Comparison of ENCODE assay signal across 8 mouse cellular contexts in genomic region chr13:62016168-62016502, GRCm38 (mm10).
DNase-seq lines count a peak whose midpoint lies in the region; ATAC-seq and TF ChIP-seq lines count a peak whose summit lies in the region.
"Not testable (repeated sequence)": the region's sequence is repeated elsewhere in the genome, so short reads cannot be mapped to it uniquely, and the experiment has no call there.

No protein-coding gene starts in this region.

- not testable (repeated sequence) for H3K4me1 ChIP-seq in bone marrow, adult 2 months (ENCODE audit: control insufficient read depth, insufficient read depth, low read length); heart, embryonic 11.5 days (ENCODE audit: control insufficient read depth, insufficient read depth, low read length); hindbrain, postnatal 0 days (ENCODE audit: insufficient read depth, low read length); limb, embryonic 10.5 days; lung, adult 2 months (ENCODE audit: control insufficient read depth, insufficient read depth, low read length); midbrain, embryonic 15.5 days; stomach, embryonic 16.5 days (ENCODE audit: control insufficient read depth, insufficient read depth, low read length)

- peak overlapping the region; percentile 77 for H3K4me3 ChIP-seq in bone marrow, adult 2 months (replicated peaks; ENCODE audit: control insufficient read depth, low read depth, low read length)
- peak overlapping the region; percentile 65 for H3K4me3 ChIP-seq in heart, embryonic 11.5 days (ENCODE audit: low read depth, low read length)
- peak overlapping the region; percentile 56 for H3K4me3 ChIP-seq in hindbrain, postnatal 0 days (ENCODE audit: low read length)
- H3K4me3 ChIP-seq in limb, embryonic 10.5 days = peak overlapping the region; percentile 66
- peak overlapping the region; percentile 69 for H3K4me3 ChIP-seq in lung, adult 2 months (replicated peaks; ENCODE audit: extremely low read depth, low read depth, low read length)
- H3K4me3 ChIP-seq in midbrain, embryonic 15.5 days = peak overlapping the region; percentile 73
- peak overlapping the region; percentile 68 for H3K4me3 ChIP-seq in stomach, embryonic 16.5 days (replicated peaks; ENCODE audit: low read length)

- ATAC-seq in erythroid progenitor cell, adult 5-6 weeks (replicated peaks; ENCODE audit: low FRiP score, poor library complexity, severe bottlenecking) = peak; percentile 52
- not testable (repeated sequence) for ATAC-seq in heart, embryonic 11.5 days (replicated peaks; ENCODE audit: insufficient number of reproducible peaks, low FRiP score, low TSS enrichment); hindbrain, postnatal 0 days; midbrain, embryonic 15.5 days (replicated peaks); stomach, embryonic 16.5 days (ENCODE audit: insufficient read depth, low FRiP score)

- TF ChIP-seq CTCF in bone marrow, adult 2 months (IDR thresholded peaks at IDR 0.05; ENCODE audit: control insufficient read depth, insufficient read depth, low read length); hindbrain, postnatal 0 days (IDR thresholded peaks at IDR 0.05; ENCODE audit: low read depth); lung, adult 2 months (IDR thresholded peaks at IDR 0.05; ENCODE audit: insufficient read depth, low read length): not testable (repeated sequence)

- peak overlapping the region; percentile 79 for H3K9ac ChIP-seq in heart, embryonic 11.5 days (ENCODE audit: low read depth, low read length)
- H3K9ac ChIP-seq in hindbrain, postnatal 0 days (replicated peaks; ENCODE audit: low read length) = peak overlapping the region; percentile 56
- H3K9ac ChIP-seq in midbrain, embryonic 15.5 days = peak overlapping the region; percentile 80
- peak overlapping the region; percentile 83 for H3K9ac ChIP-seq in stomach, embryonic 16.5 days (ENCODE audit: low read length)

- H3K27me3 ChIP-seq in heart, embryonic 11.5 days (ENCODE audit: control insufficient read depth, insufficient read depth, low read length); hindbrain, postnatal 0 days (ENCODE audit: insufficient read depth, low read length); limb, embryonic 10.5 days (ENCODE audit: low read depth, poor library complexity, severe bottlenecking); midbrain, embryonic 15.5 days (replicated peaks); stomach, embryonic 16.5 days (ENCODE audit: control insufficient read depth, insufficient read depth, low read length): not testable (repeated sequence)

- H3K9me3 ChIP-seq in heart, embryonic 11.5 days (replicated peaks; ENCODE audit: control insufficient read depth, low read length); hindbrain, postnatal 0 days (ENCODE audit: low read length); limb, embryonic 10.5 days (replicated peaks); midbrain, embryonic 15.5 days; stomach, embryonic 16.5 days (replicated peaks; ENCODE audit: control insufficient read depth, low read length): not testable (repeated sequence)

- not testable (repeated sequence) for H3K27ac ChIP-seq in bone marrow, adult 2 months (ENCODE audit: control insufficient read depth, insufficient read depth, low read depth, low read length, poor library complexity)
- H3K27ac ChIP-seq in heart, embryonic 11.5 days (ENCODE audit: low read depth, low read length) = peak overlapping the region; percentile 50; the same call in 1 of the 2 replicates
- H3K27ac ChIP-seq in hindbrain, postnatal 0 days = peak overlapping the region; percentile 64
- peak overlapping the region; percentile 87 for H3K27ac ChIP-seq in limb, embryonic 10.5 days
- peak overlapping the region; percentile 76 for H3K27ac ChIP-seq in midbrain, embryonic 15.5 days
- peak overlapping the region; percentile 80 for H3K27ac ChIP-seq in stomach, embryonic 16.5 days (ENCODE audit: low read length)

- WGBS in bone marrow, adult 2 months = 0% methylated on average over 5 of the region's 5 CpGs
- 0% methylated on average over 5 of the region's 5 CpGs for WGBS in heart, embryonic 11.5 days (ENCODE audit: insufficient replicate concordance)
- under 1% methylated on average over 5 of the region's 5 CpGs for WGBS in hindbrain, postnatal 0 days
- WGBS in limb, embryonic 10.5 days = 1% methylated on average over 5 of the region's 5 CpGs
- 2% methylated on average over 5 of the region's 5 CpGs for WGBS in lung, adult 2 months
- WGBS in midbrain, embryonic 15.5 days = under 1% methylated on average over 5 of the region's 5 CpGs
- 1% methylated on average over 5 of the region's 5 CpGs for WGBS in stomach, embryonic 16.5 days

- H3K4me2 ChIP-seq in heart, embryonic 11.5 days = peak overlapping the region; percentile 60
- H3K4me2 ChIP-seq in hindbrain, postnatal 0 days (ENCODE audit: low read depth, low read length) = peak overlapping the region; percentile 60
- H3K4me2 ChIP-seq in midbrain, embryonic 15.5 days = peak overlapping the region; percentile 66
- peak overlapping the region; percentile 53 for H3K4me2 ChIP-seq in stomach, embryonic 16.5 days (ENCODE audit: low read depth, low read length)

- not testable (repeated sequence) for TF ChIP-seq POLR2A in bone marrow, adult 2 months (IDR thresholded peaks at IDR 0.05; ENCODE audit: borderline replicate concordance, control insufficient read depth, low read depth, low read length); lung, adult 2 months (IDR thresholded peaks at IDR 0.05; ENCODE audit: borderline replicate concordance, extremely low read depth, low read depth, low read length)

- not testable (repeated sequence) for H3K36me3 ChIP-seq in heart, embryonic 11.5 days (ENCODE audit: control insufficient read depth, insufficient read depth, low read length); hindbrain, postnatal 0 days (ENCODE audit: insufficient read depth, low read length); midbrain, embryonic 15.5 days (replicated peaks); stomach, embryonic 16.5 days (ENCODE audit: control insufficient read depth, insufficient read depth, low read length)
- H3K36me3 ChIP-seq in limb, embryonic 10.5 days = peaks cover 12% of the 10 kb centered on the region

- DNase-seq in hindbrain, postnatal 0 days (ENCODE audit: low spot score); limb, embryonic 10.5 days (ENCODE audit: low spot score); lung, adult 2 months: not testable (repeated sequence)
